Mouse (Mus musculus): ENCODE measurements at regions not wholly inside any gene's neighbourhood (a gene's known extent, or its start where the extent isn't known, plus 50 kb on each side); places are given as distances from the start of the nearest gene placed in this dataset.

DNA sequence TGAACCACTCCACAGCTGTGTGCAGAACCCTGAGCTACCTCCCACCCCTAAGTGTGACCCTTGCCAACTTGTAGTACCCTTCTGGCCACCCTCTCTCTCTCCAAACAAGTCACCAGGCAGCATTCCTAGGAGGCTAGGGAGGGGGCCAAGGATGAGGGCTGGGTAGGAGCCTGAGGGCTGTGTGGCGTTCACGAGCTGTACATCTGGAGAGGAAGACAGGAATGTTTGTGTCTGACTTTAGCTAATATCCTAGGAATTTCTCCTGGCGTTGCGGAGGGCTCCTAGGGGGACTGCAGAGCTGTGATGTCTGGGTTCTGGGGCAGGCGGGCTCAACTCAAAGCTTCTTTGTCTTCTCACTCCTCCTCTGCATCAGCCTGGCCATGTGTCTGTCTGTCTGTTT, 262.2 kb upstream of the Zmiz1 start:
- TF ChIP-seq CTCF (conservative IDR thresholded peaks at IDR 0.05; ENCODE audit: low read length) = no peak
- no peak for TF ChIP-seq POU5F1 (IDR thresholded peaks at IDR 0.05; ENCODE audit: borderline replicate concordance, low read length)
